Mouse (Mus musculus) liver, adult 2 months (tissue): ENCODE measurements at regions not wholly inside any gene's neighbourhood (a gene's known extent, or its start where the extent isn't known, plus 50 kb on each side); places are given as distances from the start of the nearest gene placed in this dataset.

Source experiments
- CTCF ChIP-seq: fragments of 200-500 bp; IDR thresholded peaks from 2 replicates; pipeline ENCODE4 v1.5.1; 2011; ENCODE audit warnings: low read depth, low read length, control low read depth
- POLR2A ChIP-seq: fragments of 200-500 bp; IDR thresholded peaks from 2 replicates; pipeline ENCODE4 v1.6.1; 2011; ENCODE audit warnings: low read length, control low read depth; ENCODE audit not compliant: insufficient read depth; ENCODE audit errors: extremely low read depth

- no peak for TF ChIP-seq CTCF
- no peak for TF ChIP-seq POLR2A
These were observed 67.7 kb upstream of the Lgalsl start for GRCm38 (mm10) chr11:20898558-20898957.
